Mouse (Mus musculus) gastrocnemius, adult 8-10 months (tissue): Measurements from ENCODE around the gene Zfp184. TPM values are rescaled to one million over a fixed set of nuclear protein-coding genes. Genes with fewer than 3 reads are reported as not detected.

Source experiments
- microRNA-seq: library from miRNA; unstranded; fragments of <30 nt; microRNA quantifications from one replicate; pipeline ENCODE4 v1.2.0, GENCODE M21; 2022
- total RNA-seq, 4 experiments: library from RNA; stranded (reverse); gene quantifications; 2 replicates each; pipeline ENCODE4 v1.2.4; 2022

Zfp184 gene
- total RNA-seq, 4 experiments from 2014 or later = 0.48 to 1.4 (median 0.80) TPM

Small RNA genes lying within 50 kb of the gene (microRNA-seq; reads per million reads assigned to microRNA genes)
- gene Gm44456 (not detected), gene Mir1983 (19.1 reads per million, percentile 16 among the genes with 10 or more reads in this experiment)

Other genes starting within 250 kb of the Zfp184 start
- gene Olfr1359, start 247.0 kb upstream of the Zfp184 start, total RNA-seq = not detected
- gene Hist1h2bl, start 229.0 kb upstream of the Zfp184 start, total RNA-seq = 1 to 10 TPM in 3 of 4 experiments, under 1 TPM in 1; 0.99 to 6.6 (median 3.4) TPM
- 1 to 10 TPM in 3 of 4 experiments, not detected in 1; 1.8 to 3.3 (median 2.6) TPM for gene Hist1h2ai, start 228.7 kb upstream of the Zfp184 start, total RNA-seq
- gene Hist1h3h, start 227.4 kb upstream of the Zfp184 start, total RNA-seq = not detected
- gene Hist1h2bm, start 223.1 kb upstream of the Zfp184 start, total RNA-seq = not detected
- 1 to 10 TPM in 1 of 4 experiments, under 1 TPM in 2, not detected in 1; 0.67 to 1.6 (median 0.90) TPM for gene Hist1h4j, start 210.0 kb upstream of the Zfp184 start, total RNA-seq
- gene Hist1h4k, start 194.6 kb upstream of the Zfp184 start, total RNA-seq = 10 to 100 TPM in 1 of 4 experiments, 1 to 10 TPM in 3; 5.0 to 10.8 (median 6.7) TPM
- gene Hist1h2ak, start 191.3 kb upstream of the Zfp184 start, total RNA-seq = not detected
- 1 to 10 TPM in 2 of 4 experiments, not detected in 2; 1.5 to 1.8 TPM for gene Hist1h2bn, start 191.0 kb upstream of the Zfp184 start, total RNA-seq
- 1 to 10 TPM in 1 of 4 experiments, under 1 TPM in 2, not detected in 1; 0.40 to 1.2 (median 0.70) TPM for gene Hist1h1b, start 164.5 kb upstream of the Zfp184 start, total RNA-seq
- gene Hist1h3i, start 161.7 kb upstream of the Zfp184 start, total RNA-seq = 10 to 100 TPM in 3 of 4 experiments, 1 to 10 TPM in 1; 9.4 to 19.6 (median 16.7) TPM
- gene Hist1h2an, start 157.9 kb upstream of the Zfp184 start, total RNA-seq = not detected
- 1 to 10 TPM in 1 of 4 experiments, under 1 TPM in 1, not detected in 2; 0.73 to 2.1 TPM for gene Hist1h2bp, start 157.6 kb upstream of the Zfp184 start, total RNA-seq
- 10 to 100 TPM; 13.3 to 26.7 (median 21.1) TPM for gene Hist1h2bq, start 134.9 kb upstream of the Zfp184 start, total RNA-seq
- gene Hist1h2ao, start 134.6 kb upstream of the Zfp184 start, total RNA-seq = 1 to 10 TPM in 1 of 4 experiments, not detected in 3; 3.4 TPM
- 10 to 100 TPM; 49.7 to 72.4 (median 56.2) TPM for gene Hist1h4m, start 133.3 kb upstream of the Zfp184 start, total RNA-seq
- gene Hist1h4n, start 112.9 kb upstream of the Zfp184 start, total RNA-seq = 10 to 100 TPM in 1 of 4 experiments, 1 to 10 TPM in 1, not detected in 2; 9.2 to 18.0 TPM
- gene Hist1h2ap, start 111.6 kb upstream of the Zfp184 start, total RNA-seq = 1 to 10 TPM in 2 of 4 experiments, not detected in 2; 1.4 to 2.6 TPM
- 10 to 100 TPM; 13.3 to 26.6 (median 21.0) TPM for gene Hist1h2br, start 111.4 kb upstream of the Zfp184 start, total RNA-seq
- not detected for gene Pom121l2, start 36.1 kb downstream of the Zfp184 start, total RNA-seq
- gene Prss16, start 64.6 kb downstream of the Zfp184 start, total RNA-seq = not detected
- 1 to 10 TPM in 3 of 4 experiments, not detected in 1; 3.0 to 6.5 (median 5.3) TPM for gene Hist1h2ah, start 90.5 kb downstream of the Zfp184 start, total RNA-seq
- 1 to 10 TPM in 1 of 4 experiments, under 1 TPM in 1, not detected in 2; 0.75 to 7.0 TPM for gene Hist1h2bk, start 90.8 kb downstream of the Zfp184 start, total RNA-seq
- 10 to 100 TPM; 28.5 to 37.8 (median 35.7) TPM for gene Hist1h4i, start 96.3 kb downstream of the Zfp184 start, total RNA-seq
- 1 to 10 TPM in 3 of 4 experiments, not detected in 1; 2.3 to 4.2 (median 2.6) TPM for gene Hist1h2ag, start 97.8 kb downstream of the Zfp184 start, total RNA-seq
- gene Hist1h2bj, start 98.1 kb downstream of the Zfp184 start, total RNA-seq = 1 to 10 TPM in 2 of 4 experiments, under 1 TPM in 2; 0.75 to 2.9 (median 1.3) TPM
- gene Vmn1r188, start 139.3 kb downstream of the Zfp184 start, total RNA-seq = not detected
- gene Vmn1r189, start 160.7 kb downstream of the Zfp184 start, total RNA-seq = not detected
- gene Vmn1r191, start 238.9 kb downstream of the Zfp184 start, total RNA-seq = not detected
- not detected for gene Vmn1r192, start 246.0 kb downstream of the Zfp184 start, total RNA-seq